Mouse (Mus musculus) C2C12 (cell line): ENCODE results near the gene Acy3.

Experiments
- CTCF ChIP-seq: IDR thresholded peaks from one replicate; pipeline ENCODE4 v1.5.1; 2011; ENCODE audit not compliant: control insufficient read depth, insufficient read depth, insufficient read length
- MAX ChIP-seq: IDR thresholded peaks from one replicate; pipeline ENCODE4 v1.6.1; 2011; ENCODE audit warnings: mild to moderate bottlenecking, control low read depth

DNA sequence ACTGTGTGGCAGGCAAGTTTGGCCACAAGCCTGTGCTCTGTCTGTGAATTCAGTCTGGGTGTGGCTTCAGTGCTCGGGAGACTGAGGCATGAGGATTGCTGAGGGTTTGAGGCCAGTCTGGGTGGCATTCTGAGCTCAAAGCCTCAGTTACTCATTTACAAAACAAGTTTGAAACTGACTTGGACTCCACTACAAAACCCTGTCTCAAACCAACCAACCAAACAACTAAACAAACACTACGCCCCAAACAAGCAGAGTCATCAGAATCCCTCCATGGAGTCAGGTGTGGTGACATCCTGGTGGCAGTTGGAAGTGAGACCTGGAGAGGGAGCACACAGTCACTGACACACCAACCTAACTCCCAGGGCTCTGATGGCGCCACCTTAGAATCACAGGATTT is 36.0 kb upstream of the Acy3 start:
- no peak for TF ChIP-seq CTCF
- TF ChIP-seq MAX: no peak
